Mouse (Mus musculus) neural tube, embryonic 11.5 days (tissue): ENCODE results near the gene Commd9. TPM values are rescaled to one million over a fixed set of nuclear protein-coding genes. Genes with fewer than 3 reads are reported as not detected.
A peak's percentile ranks its signal among the peaks of the same experiment; 100 is the strongest.

Source experiments
- ATAC-seq: fragments of 200-750 bp; cut with Nextera tagmentation; 2 replicates; pipeline ENCODE4 v1.8.0; 2017; ENCODE audit warnings: moderate number of reproducible peaks, mild to moderate bottlenecking, moderate TSS enrichment, moderate library complexity; ENCODE audit not compliant: insufficient read depth, low FRiP score, low TSS enrichment
- DNase-seq: peaks from one replicate; pipeline ENCODE4 v3.0.0-alpha.2; 2015; ENCODE audit warnings: low spot score
- H3K27ac ChIP-seq: fragments of 300-500 bp; sonication (generic); 2 replicates; pipeline ENCODE4 v1.5.1; 2014; ENCODE audit warnings: low read depth, mild to moderate bottlenecking, low read length
- H3K27me3 ChIP-seq: fragments of 300-500 bp; sonication (generic); 2 replicates; pipeline ENCODE4 v1.6.1; 2014; ENCODE audit warnings: mild to moderate bottlenecking, low read length, mixed read lengths; ENCODE audit not compliant: control insufficient read depth, insufficient read depth
- H3K36me3 ChIP-seq: fragments of 300-500 bp; sonication (generic); 2 replicates; pipeline ENCODE4 v1.6.1; 2014; ENCODE audit warnings: mild to moderate bottlenecking, low read length, moderate library complexity, mixed read lengths; ENCODE audit not compliant: control insufficient read depth, insufficient read depth
- H3K4me1 ChIP-seq: fragments of 300-500 bp; sonication (generic); 2 replicates; pipeline ENCODE4 v1.6.1; 2014; ENCODE audit warnings: low read length, mixed read lengths; ENCODE audit not compliant: control insufficient read depth, insufficient read depth
- H3K4me2 ChIP-seq: fragments of 300-500 bp; sonication (generic); 2 replicates; pipeline ENCODE4 v1.6.1; 2014; ENCODE audit warnings: low read depth, mild to moderate bottlenecking, moderate library complexity
- H3K4me3 ChIP-seq: fragments of 300-500 bp; sonication (generic); 2 replicates; pipeline ENCODE4 v1.5.1; 2014; ENCODE audit warnings: low read depth, low read length
- H3K9ac ChIP-seq: fragments of 300-500 bp; sonication (generic); 2 replicates; pipeline ENCODE4 v1.6.1; 2014; ENCODE audit warnings: mild to moderate bottlenecking, low read length
- H3K9me3 ChIP-seq: fragments of 300-500 bp; sonication (generic); 2 replicates; pipeline ENCODE4 v1.6.1; 2016; ENCODE audit warnings: low read length; ENCODE audit not compliant: control insufficient read depth
- WGBS: fragments of 180-500 bp; shearing (Covaris S2); extraction: QIAGEN DNeasy Blood & Tissue Kit; methylation state at CpG from one replicate; pipeline ENCODE4 v1.1.7; 2014; 5-methylcytosine and 5-hydroxymethylcytosine counted together
- polyA plus RNA-seq: library from polyadenylated mRNA; unstranded; fragments of >200 nt; fragmentation: Nextera tagmentation; extraction: Ambion mirVana; gene quantifications from 2 replicates; pipeline ENCODE4 v1.2.1, GENCODE M21; 2014

The Commd9 gene
- 72.9 and 78.7 TPM in 2 replicates for polyA plus RNA-seq

DNA sequence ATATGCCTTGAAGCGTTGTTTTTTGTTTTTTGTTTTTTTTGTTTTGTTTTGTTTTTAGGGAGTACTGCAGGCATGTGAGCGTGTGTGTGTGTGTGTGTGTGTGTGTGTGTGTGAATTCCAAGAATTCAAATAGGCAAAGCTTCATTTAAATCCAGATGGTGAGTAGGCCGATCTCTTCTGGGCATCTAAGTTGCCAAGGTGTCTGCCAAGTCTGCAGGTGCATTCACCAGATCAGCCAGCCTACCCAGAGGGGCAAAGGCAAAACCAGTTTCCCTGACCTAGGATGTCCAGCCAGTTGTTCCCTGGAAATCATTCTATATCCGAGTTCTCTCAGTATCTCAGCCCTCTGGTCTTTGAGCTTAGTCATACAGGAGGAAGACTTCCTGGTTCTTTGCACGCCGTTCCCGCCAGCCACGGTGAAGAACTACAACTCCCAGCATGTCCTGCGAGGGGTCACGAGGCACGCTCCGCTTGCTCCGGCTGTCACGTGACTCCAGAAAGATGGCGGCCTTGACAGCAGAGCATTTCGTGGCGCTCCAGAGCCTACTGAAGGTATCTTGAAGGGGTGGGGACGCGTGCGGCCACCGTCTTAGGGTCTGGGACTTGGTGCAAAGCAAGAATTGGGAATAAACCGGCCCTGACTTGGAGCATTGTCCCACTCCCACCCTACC lies at the start of gene Commd9:
Commd9 (plus strand) TSS at position 480 of the 671 bp plus-strand sequence.
- Histone ChIP-seq H3K4me3 (peak within 1 kb of the TSS; percentile 58), H3K27ac (no peak within 1 kb of the TSS), H3K9ac (peak within 1 kb of the TSS; percentile 62), H3K4me1 (peaks cover 3% of the 10 kb centered on the region), H3K9me3 (no peaks in the 10 kb centered on the region), H3K36me3 (no peaks in the 10 kb centered on the region), H3K4me2 (peak within 1 kb of the TSS; percentile 59), H3K27me3 (no peaks in the 10 kb centered on the region)
- peak; percentile 93 for ATAC-seq
- peak; percentile 91 for DNase-seq
- WGBS: 13% methylated on average over 22 of the region's 22 CpGs

- H3K4me1 ChIP-seq: no peaks in the 10 kb centered on the region
- 82% methylated on average over 7 of the region's 7 CpGs for WGBS
- no peak overlapping the region for H3K9ac ChIP-seq
- H3K36me3 ChIP-seq: no peaks in the 10 kb centered on the region
- no peak for DNase-seq
- H3K9me3 ChIP-seq: no peaks in the 10 kb centered on the region
- H3K4me3 ChIP-seq: no peak overlapping the region
- no peaks in the 10 kb centered on the region for H3K27me3 ChIP-seq
- H3K4me2 ChIP-seq: no peak overlapping the region
- ATAC-seq: no peak
- no peak overlapping the region for H3K27ac ChIP-seq
These were observed 43.3 kb upstream of the Commd9 start for GRCm38 (mm10) chr2:101842756-101843155.

GRCm38 (mm10) chr2:101854792-101855191 lies 31.3 kb upstream of the Commd9 start:
- no peak overlapping the region for H3K4me2 ChIP-seq
- no peaks in the 10 kb centered on the region for H3K9me3 ChIP-seq
- ATAC-seq (no peak), DNase-seq (no peak)
- no peaks in the 10 kb centered on the region for H3K36me3 ChIP-seq
- H3K9ac ChIP-seq: no peak overlapping the region
- no peaks in the 10 kb centered on the region for H3K4me1 ChIP-seq
- H3K27me3 ChIP-seq: no peaks in the 10 kb centered on the region
- 83% methylated on average over 7 of the region's 7 CpGs for WGBS
- no peak overlapping the region for H3K27ac ChIP-seq
- H3K4me3 ChIP-seq: no peak overlapping the region

GRCm38 (mm10) chr2:101856174-101856573 lies 29.9 kb upstream of the Commd9 start:
- Histone ChIP-seq H3K4me3 (no peak overlapping the region), H3K9ac (no peak overlapping the region), H3K9me3 (no peaks in the 10 kb centered on the region), H3K4me2 (no peak overlapping the region), H3K27ac (no peak overlapping the region), H3K4me1 (no peaks in the 10 kb centered on the region), H3K36me3 (no peaks in the 10 kb centered on the region), H3K27me3 (no peaks in the 10 kb centered on the region)
- 85% methylated on average over 9 of the region's 9 CpGs for WGBS
- no peak for ATAC-seq
- no peak for DNase-seq

DNA sequence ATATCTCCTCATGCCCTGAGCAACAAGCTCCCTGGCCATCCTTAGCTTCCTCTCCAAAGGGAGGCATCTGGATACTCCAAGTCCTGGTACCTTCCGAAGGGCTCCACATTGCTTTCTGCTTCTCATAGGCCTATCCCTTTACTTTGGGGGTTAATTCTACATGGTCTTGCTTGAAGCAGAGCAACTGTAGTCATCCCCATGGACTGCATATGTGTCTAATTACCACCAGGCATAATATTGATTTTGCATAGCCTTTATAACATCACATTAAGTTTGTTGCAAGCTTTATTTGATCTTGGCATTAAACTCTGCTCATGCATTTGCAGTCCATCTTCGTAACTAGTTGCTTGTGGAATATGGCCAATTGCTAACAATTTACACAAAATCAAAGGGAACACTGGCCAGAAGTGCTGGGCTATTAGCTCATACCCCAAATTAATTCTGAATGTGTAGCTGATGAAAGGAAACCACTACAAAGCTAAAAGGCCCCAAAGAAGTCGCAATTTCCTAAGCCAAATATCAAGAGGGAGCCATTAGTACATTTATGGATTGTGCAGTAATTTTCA lies 25.0 kb upstream of the Commd9 start:
- Histone ChIP-seq H3K27me3 (no peaks in the 10 kb centered on the region), H3K9ac (no peak overlapping the region), H3K4me1 (no peaks in the 10 kb centered on the region), H3K9me3 (no peaks in the 10 kb centered on the region), H3K4me3 (no peak overlapping the region), H3K27ac (no peak overlapping the region), H3K4me2 (no peak overlapping the region), H3K36me3 (no peaks in the 10 kb centered on the region)
- WGBS: 89% methylated on average over 3 of the region's 3 CpGs
- ATAC-seq (no peak), DNase-seq (no peak)

- 79% methylated on average over 15 of the region's 15 CpGs for WGBS
- no peak for DNase-seq
These were observed 23.6 kb upstream of the Commd9 start for GRCm38 (mm10) chr2:101862219-101863123.

GRCm38 (mm10) chr2:101868683-101869082 lies 17.4 kb upstream of the Commd9 start:
- Histone ChIP-seq H3K4me1 (no peaks in the 10 kb centered on the region), H3K9me3 (no peaks in the 10 kb centered on the region), H3K4me2 (no peak overlapping the region), H3K9ac (no peak overlapping the region), H3K27ac (no peak overlapping the region), H3K36me3 (no peaks in the 10 kb centered on the region), H3K27me3 (no peaks in the 10 kb centered on the region), H3K4me3 (no peak overlapping the region)
- DNase-seq (no peak), ATAC-seq (no peak)
- WGBS: 88% methylated on average over 4 of the region's 4 CpGs

More at GRCm38 (mm10) chr2:101862219-101863123, 23.6 kb upstream of the Commd9 start:
- Histone ChIP-seq H3K27ac (no peak overlapping the region), H3K4me3 (no peak overlapping the region), H3K27me3 (no peaks in the 10 kb centered on the region), H3K9ac (no peak overlapping the region), H3K9me3 (no peaks in the 10 kb centered on the region), H3K4me2 (no peak overlapping the region), H3K36me3 (no peaks in the 10 kb centered on the region), H3K4me1 (no peaks in the 10 kb centered on the region)
- no peak for ATAC-seq

GRCm38 (mm10) chr2:101871179-101871578 lies 14.9 kb upstream of the Commd9 start:
- H3K4me2 ChIP-seq: peak overlapping the region; percentile 35; the same call in 1 of the 2 replicates
- no peaks in the 10 kb centered on the region for H3K9me3 ChIP-seq
- WGBS: 29% methylated on average over 14 of the region's 14 CpGs
- H3K36me3 ChIP-seq: no peaks in the 10 kb centered on the region
- DNase-seq: peak; percentile 44
- ATAC-seq: no peak
- no peaks in the 10 kb centered on the region for H3K27me3 ChIP-seq
- H3K27ac ChIP-seq: no peak overlapping the region
- H3K4me3 ChIP-seq: no peak overlapping the region
- H3K9ac ChIP-seq: no peak overlapping the region
- H3K4me1 ChIP-seq: no peaks in the 10 kb centered on the region
